Mouse (Mus musculus) lung, adult 2 months (tissue): ENCODE results near the gene Btg4. TPM values are rescaled to one million over a fixed set of nuclear protein-coding genes. Genes with fewer than 3 reads are reported as not detected.

ENCODE experiments used
- DNase-seq: peaks from one replicate; pipeline ENCODE4 v3.0.0; 2022
- H3K4me1 ChIP-seq: fragments of 200-500 bp; 2 replicates; pipeline ENCODE4 v1.6.1; 2011; ENCODE audit warnings: low read length; ENCODE audit not compliant: control insufficient read depth, insufficient read depth
- H3K4me3 ChIP-seq: fragments of 200-500 bp; replicated peaks from 2 replicates; pipeline ENCODE3; 2011; ENCODE audit warnings: low read depth, mild to moderate bottlenecking, control low read depth, low read length; ENCODE audit errors: extremely low read depth
- CTCF ChIP-seq: fragments of 200-500 bp; IDR thresholded peaks from 2 replicates; pipeline ENCODE4 v1.5.1; 2011; ENCODE audit warnings: mild to moderate bottlenecking, low read length, control low read depth; ENCODE audit not compliant: insufficient read depth
- POLR2A ChIP-seq: fragments of 200-500 bp; IDR thresholded peaks from 2 replicates; pipeline ENCODE4 v1.6.1; 2011; ENCODE audit warnings: low read depth, mild to moderate bottlenecking, control low read depth, low read length, borderline replicate concordance; ENCODE audit errors: extremely low read depth
- WGBS: fragments of 180-500 bp; shearing (Covaris S2); methylation state at CpG from one replicate; pipeline ENCODE4 v1.1.7; 2018; 5-methylcytosine and 5-hydroxymethylcytosine counted together
- polyA plus RNA-seq: library from polyadenylated mRNA; depleted of rRNA; stranded (reverse); fragments of >200 nt; gene quantifications from 2 replicates; pipeline ENCODE4 v1.2.3, GENCODE M21; 2012

Btg4 gene
- polyA plus RNA-seq, 1 experiment = 0.08 TPM

GRCm38 (mm10) chr9:51076300-51076978 is 15.7 kb downstream of the Btg4 start:
- peaks cover 3% of the 10 kb centered on the region for H3K4me1 ChIP-seq
- peak; percentile 31 for DNase-seq
- TF ChIP-seq CTCF (no peak), POLR2A (no peak)
- H3K4me3 ChIP-seq = peak overlapping the region; percentile 85
- under 1% methylated on average over 17 of the region's 17 CpGs for WGBS

- TF ChIP-seq POLR2A (peak; percentile 89; the same call in 1 of the 2 replicates), CTCF (no peak)
- under 1% methylated on average over 14 of the region's 14 CpGs for WGBS
- peak; percentile 71 for DNase-seq
Measured at GRCm38 (mm10) chr9:51076979-51077315, 16.2 kb downstream of the Btg4 start, which contains the start of gene Layn. Gene Layn, minus strand, starts transcription at chr9:51077094.

GRCm38 (mm10) chr9:51081614-51082013 is 20.9 kb downstream of the Btg4 start:
- Histone ChIP-seq H3K4me1 (peaks cover 3% of the 10 kb centered on the region; the same call in 1 of the 2 replicates), H3K4me3 (no peak overlapping the region)
- TF ChIP-seq CTCF (no peak), POLR2A (no peak)
- no peak for DNase-seq
- WGBS = 81% methylated on average over 5 of the region's 5 CpGs

More at GRCm38 (mm10) chr9:51076979-51077315, 16.2 kb downstream of the Btg4 start, which contains the start of gene Layn:
- Histone ChIP-seq H3K4me1 (peaks cover 3% of the 10 kb centered on the region), H3K4me3 (peak within 1 kb of the TSS; percentile 85)

- Histone ChIP-seq H3K4me1 (no peaks in the 10 kb centered on the region), H3K4me3 (no peak overlapping the region)
- TF ChIP-seq CTCF (no peak), POLR2A (no peak)
- 49% methylated on average over 5 of the region's 5 CpGs for WGBS
- DNase-seq = no peak
Measured at GRCm38 (mm10) chr9:51093697-51094096, 33.0 kb downstream of the Btg4 start.

GRCm38 (mm10) chr9:51096306-51096705 is 35.6 kb downstream of the Btg4 start:
- DNase-seq = no peak
- 34% methylated on average over 2 of the region's 2 CpGs for WGBS
- Histone ChIP-seq H3K4me1 (no peaks in the 10 kb centered on the region), H3K4me3 (no peak overlapping the region)
- no peak for TF ChIP-seq POLR2A
- no peak for TF ChIP-seq CTCF

GRCm38 (mm10) chr9:51101756-51102425 is 41.2 kb downstream of the Btg4 start, which contains the start of gene 4833427G06Rik:
Gene 4833427G06Rik, minus strand, starts transcription at chr9:51102078.
- 24% methylated on average over 27 of the region's 27 CpGs for WGBS
- 0 out of 2 replicates have a peak, but pooled peaks cover 2% of the 10 kb centered on the region for H3K4me1 ChIP-seq
- peak; percentile 23 for DNase-seq
- H3K4me3 ChIP-seq = no peak within 1 kb of the TSS
- TF ChIP-seq CTCF (no peak), POLR2A (no peak)

- Histone ChIP-seq H3K4me1 (0 out of 2 replicates have a peak, but pooled peaks cover 2% of the 10 kb centered on the region), H3K4me3 (peak overlapping the region; percentile 50)
- DNase-seq = peak; percentile 26
- WGBS = 4% methylated on average over 41 of the region's 44 CpGs
- no peak for TF ChIP-seq POLR2A
- no peak for TF ChIP-seq CTCF
Measured at GRCm38 (mm10) chr9:51102963-51103807, 42.5 kb downstream of the Btg4 start.

GRCm38 (mm10) chr9:51103808-51104514 is 43.3 kb downstream of the Btg4 start:
- peak; percentile 10 for DNase-seq

More at GRCm38 (mm10) chr9:51103808-51104514, 43.3 kb downstream of the Btg4 start:
- 16% methylated on average over 30 of the region's 30 CpGs for WGBS
- TF ChIP-seq CTCF (no peak), POLR2A (no peak)
- H3K4me3 ChIP-seq = no peak overlapping the region
- 0 out of 2 replicates have a peak, but pooled peaks cover 2% of the 10 kb centered on the region for H3K4me1 ChIP-seq
